Mouse (Mus musculus) cerebellum, postnatal 10 days (tissue): Measurements from ENCODE around the gene Spata13.

Experiments used
- DNase-seq, 2 experiments: peaks; one replicate each; pipeline ENCODE4 v3.0.0; 2021; ENCODE audit warnings: mixed read lengths in 2 of 2

Gene Spata13

GRCm38 (mm10) chr14:60753801-60754126 lies 120.0 kb downstream of the Spata13 start:
- no peak for DNase-seq

DNA sequence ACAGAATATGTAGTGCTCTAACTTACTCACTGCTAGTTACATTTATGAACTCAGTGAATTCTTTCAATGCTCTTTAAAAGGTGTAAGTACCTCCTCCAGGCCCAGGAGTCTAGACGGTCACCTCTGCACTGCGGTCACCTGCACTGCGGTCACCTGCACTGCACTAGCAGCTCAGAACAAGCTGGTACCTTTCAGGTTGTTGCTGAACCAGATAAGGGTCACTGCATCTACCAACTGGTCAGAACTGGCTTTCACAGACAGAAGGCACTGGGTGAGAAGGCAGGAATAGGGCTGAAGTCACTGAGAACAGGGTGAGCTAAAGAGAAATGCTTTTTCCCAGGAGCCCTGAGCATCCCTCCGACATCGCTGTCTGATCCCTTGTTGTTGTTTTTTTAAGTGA lies 120.9 kb downstream of the Spata13 start:
- no peak for DNase-seq

GRCm38 (mm10) chr14:60756271-60756670 lies 122.5 kb downstream of the Spata13 start:
- DNase-seq, result peak; percentile 85 to 89

GRCm38 (mm10) chr14:60757265-60757664 lies 123.5 kb downstream of the Spata13 start:
- no peak for DNase-seq

- no peak for DNase-seq
These were observed 123.9 kb downstream of the Spata13 start for GRCm38 (mm10) chr14:60757722-60758121.

DNA sequence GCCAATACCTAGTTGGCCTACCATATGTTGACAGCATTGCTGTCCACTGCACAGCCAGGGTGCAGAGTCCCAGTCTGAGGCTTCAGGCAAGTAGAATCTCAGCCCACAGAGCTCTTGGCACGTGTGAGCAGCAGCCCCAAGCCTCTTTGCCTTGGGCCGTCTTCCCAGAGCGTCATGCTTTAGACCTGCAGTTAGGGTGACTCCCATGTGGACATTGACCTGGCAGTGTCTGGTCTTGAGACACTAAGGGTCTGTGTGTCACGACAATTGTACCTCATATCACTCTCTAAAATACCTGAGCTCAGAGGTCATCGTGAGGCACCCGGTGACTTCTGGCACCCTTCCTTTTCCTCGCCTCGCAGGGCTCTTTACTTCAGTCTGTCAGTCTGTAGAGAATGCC lies 125.3 kb downstream of the Spata13 start:
- DNase-seq, result no peak

GRCm38 (mm10) chr14:60761801-60762200 lies 128.0 kb downstream of the Spata13 start:
- DNase-seq, result no peak

GRCm38 (mm10) chr14:60762754-60763153 lies 129.0 kb downstream of the Spata13 start:
- DNase-seq, result no peak

GRCm38 (mm10) chr14:60763746-60764145 lies 129.9 kb downstream of the Spata13 start:
- DNase-seq, result no peak

DNA sequence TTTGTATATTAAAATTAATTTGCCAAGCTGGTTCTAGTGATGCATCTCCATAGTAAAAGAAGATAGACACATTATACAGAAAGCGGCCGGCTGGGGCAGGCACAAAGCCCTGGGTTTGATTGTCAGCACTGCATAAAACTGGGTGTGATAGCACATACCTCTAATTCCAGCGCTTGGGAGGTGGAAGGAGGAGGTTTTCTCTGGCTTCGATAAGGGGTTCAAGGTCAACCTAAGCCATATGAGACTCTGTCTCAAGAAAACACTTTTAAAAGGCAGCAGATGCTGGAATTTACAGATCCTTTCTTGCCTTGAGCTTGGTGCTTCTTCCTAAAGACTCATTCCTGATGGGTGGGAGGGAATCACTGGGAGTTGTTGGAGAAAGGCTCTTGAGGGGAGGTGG lies 130.7 kb downstream of the Spata13 start:
- no peak for DNase-seq

- DNase-seq, result no peak
These were observed 131.2 kb downstream of the Spata13 start for GRCm38 (mm10) chr14:60765025-60765424.

GRCm38 (mm10) chr14:60767884-60768283 lies 134.1 kb downstream of the Spata13 start, which contains the start of gene C1qtnf9:
Gene C1qtnf9, plus strand, starts transcription at chr14:60768134.
- DNase-seq, result no peak

GRCm38 (mm10) chr14:60769340-60769739 lies 135.5 kb downstream of the Spata13 start:
- peak in 1 of 2 experiments; percentile 46 for DNase-seq

- peak in 1 of 2 experiments; percentile 38 for DNase-seq
These were observed 136.8 kb downstream of the Spata13 start for GRCm38 (mm10) chr14:60770594-60770993.

DNA sequence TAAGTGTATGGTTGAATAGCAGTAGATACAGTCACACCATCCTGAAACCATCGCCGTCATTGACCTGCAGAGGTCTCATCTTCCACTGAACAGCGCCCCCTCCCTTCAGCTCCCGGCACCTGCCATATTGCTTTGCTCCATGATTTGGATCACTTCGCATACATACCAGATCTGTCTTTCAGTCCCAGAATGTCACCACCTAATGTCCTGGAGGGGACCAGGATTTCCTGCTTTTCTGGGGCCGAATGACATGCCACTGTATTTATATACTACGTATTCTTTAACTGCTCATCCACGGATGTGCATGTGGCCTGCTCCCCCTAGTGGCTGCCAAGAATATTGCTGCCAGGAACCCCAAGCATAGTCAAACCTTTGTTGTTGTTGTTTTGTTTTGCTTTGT lies 137.3 kb downstream of the Spata13 start:
- peak; percentile 91 to 95 for DNase-seq

DNA sequence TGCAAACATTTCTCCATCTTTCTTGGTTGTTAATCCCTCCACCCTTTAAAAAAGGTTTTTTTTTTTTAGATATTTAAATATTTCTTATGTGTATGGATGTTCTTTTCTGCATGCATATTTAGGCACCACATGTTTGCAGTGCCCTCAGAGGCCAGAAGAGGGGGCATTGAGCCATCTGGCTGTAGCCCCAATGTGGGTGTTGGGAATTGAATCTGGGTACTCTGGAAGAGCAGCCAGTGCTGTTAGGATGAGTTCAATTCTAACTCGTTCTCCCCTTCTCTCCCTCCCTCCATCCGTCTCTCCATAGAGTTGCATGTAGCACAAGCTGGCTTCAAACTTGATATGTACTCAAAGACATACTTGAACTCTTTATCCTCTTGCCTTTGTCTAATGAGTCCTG lies 139.7 kb downstream of the Spata13 start:
- peak in 1 of 2 experiments; percentile 33 for DNase-seq

DNA sequence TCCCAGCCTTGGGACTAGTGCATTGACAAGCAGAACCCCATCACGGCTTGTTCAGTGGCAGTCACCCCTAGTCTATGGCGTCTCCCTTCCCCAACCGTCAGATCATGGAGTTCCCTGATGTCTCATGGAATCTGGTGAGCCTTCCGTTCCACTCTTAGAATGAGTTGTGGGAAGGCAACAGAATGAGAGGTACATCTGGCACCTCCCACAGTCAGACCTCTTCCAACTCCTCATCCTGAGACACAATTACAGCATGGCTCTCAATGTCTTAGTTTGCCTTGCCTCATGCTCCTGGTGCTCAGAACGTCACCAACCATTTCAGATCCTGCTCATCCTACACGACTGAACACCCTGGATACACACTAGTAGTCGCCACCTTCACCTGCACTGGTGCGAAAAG lies 142.7 kb downstream of the Spata13 start:
- no peak for DNase-seq

GRCm38 (mm10) chr14:60777485-60777919 lies 143.7 kb downstream of the Spata13 start:
- no peak for DNase-seq

GRCm38 (mm10) chr14:60779198-60779597 lies 145.4 kb downstream of the Spata13 start:
- no peak for DNase-seq

DNA sequence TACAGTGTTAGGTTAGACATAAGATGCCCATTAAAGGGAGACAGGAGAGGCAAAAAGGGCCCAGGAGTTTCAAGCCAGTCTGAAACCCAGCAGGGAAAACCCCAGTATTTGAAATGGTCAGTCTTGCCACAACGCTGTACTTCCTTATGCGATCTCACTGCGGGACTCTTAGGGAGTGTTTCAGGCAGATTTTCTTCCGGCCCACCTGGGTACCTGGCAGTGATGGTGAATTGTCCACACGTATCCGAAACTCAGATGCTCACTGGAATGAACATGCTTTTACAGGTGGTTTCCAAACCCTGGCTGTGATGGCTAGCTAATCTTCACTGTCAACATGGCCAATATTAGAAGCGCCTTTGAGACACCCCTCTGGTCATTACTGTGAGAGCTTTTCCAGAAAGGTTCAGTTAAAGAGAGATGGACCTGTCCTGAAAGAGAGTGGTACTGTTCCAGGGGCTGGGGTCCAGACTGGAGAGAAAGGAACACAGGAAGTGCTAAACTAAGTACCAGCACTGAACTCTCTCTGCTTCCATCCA lies 148.4 kb downstream of the Spata13 start:
- DNase-seq, result no peak

DNA sequence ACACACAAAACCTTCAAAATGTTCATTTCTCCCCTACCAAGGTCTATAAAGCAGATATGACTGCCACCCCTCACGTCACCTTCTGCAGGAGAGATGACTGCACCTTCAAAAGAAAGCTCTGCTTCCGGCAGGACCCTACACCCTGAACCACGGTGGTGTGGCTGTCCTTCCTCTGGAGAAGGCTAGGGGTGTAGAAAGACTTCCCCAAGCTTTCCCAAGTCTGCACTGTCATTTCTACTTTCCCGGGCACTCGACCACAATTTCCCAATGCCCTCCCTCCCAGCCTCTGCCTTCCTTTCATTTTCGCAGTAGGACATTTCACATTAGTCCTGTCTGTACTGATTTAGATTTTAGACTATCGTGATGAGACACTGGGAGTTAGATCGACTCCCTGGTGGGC lies 149.4 kb downstream of the Spata13 start:
- DNase-seq, result no peak

DNA sequence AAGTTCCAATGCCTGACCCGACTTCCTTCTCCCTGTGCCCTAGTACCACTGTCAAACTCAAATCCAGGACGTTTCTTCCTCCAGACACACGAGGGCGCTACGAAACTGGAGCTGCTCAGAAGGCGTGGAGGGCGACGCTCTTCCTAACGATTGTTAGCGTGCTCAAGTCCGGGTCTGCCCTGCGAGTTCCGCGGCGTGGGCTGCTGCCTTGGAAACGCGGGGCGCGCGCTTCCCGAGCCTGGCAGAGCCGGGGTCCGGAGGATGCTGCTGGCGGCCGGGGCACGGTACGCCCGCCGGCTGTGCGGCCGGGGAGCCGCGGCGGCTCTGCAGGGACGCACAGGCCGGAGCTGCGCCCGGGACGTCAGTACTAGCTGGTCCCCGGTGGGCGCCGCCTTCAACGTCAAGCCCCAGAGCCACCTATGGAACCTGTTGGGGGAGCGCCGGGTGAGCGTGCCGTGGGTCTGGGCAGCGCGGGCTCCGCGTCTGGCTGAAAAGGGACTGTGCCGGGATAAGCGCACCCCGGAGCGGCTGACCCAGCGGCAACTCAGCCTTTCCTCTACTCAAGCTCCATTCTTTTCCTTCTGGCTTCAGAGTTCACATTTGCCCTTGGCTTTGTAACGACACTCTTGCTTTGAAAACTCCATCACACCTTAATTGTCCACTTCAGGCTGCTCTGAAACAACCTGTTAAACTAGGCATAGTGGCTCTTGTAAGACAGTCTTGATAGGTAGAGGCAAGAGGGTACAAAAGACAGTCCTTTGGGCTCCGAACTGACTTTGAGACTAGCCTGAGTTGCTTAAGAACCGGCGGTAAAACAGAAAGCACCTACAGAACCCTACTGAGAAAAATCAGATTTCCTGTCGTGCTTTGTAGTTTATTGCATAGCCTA lies 150.9 kb downstream of the Spata13 start, which contains the start of gene Mipep:
Mipep (plus strand) TSS at position 147 of the 889 bp plus-strand sequence.
- DNase-seq, result peak; percentile 88 to 91

DNA sequence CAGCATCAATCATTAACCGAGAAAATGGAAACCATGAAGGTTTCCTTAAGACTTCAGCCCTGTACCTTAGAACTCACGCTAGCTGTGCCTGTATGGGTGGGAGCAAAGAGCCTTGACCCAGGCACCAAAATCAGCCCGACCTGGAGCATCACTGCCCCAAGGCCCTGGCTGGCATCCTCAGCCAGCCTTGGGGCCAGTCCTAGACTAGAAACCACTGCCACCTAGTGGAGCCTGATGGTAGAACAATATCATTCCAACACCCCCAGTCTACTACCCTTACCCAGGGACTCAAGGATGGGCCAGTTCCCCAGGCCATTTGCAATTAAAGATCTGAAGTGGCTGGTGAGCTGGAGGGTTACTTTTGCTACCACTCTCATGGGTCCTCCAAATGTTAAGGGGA lies 156.3 kb downstream of the Spata13 start:
- peak; percentile 85 to 90 for DNase-seq

DNA sequence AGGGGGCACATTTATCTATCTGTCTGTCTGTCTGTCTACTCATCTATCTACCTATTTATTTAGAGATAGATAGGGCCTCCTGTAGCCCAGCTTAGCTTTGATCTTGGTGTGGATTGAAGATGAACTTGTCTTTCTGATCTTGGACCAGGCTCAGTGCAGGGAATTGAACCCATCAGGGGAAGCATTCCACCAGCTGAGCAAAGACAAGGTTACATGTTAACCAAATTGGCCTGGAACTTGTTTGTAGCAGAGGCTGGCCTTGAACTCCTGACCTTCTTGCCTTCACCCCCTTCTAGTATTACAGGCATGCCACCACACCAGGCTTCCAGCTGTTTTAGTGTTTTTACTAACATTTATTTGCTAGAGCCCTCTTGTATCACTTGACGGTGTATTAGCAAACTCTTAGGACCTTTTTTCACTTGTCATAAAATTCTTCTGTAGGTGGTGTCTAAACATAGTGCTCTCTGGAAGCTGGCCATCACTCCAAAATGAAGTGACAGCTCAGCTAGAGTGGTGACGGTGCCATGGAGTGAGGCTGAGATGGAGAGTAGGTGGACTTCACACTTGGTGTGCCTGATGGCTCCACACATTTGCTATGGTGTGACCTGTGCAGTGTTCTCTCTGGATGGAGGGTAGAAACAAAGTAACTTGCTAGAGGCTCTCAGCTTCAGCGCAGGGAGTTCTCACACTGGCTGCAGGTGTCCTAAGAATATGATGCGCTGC lies 163.0 kb downstream of the Spata13 start:
- no peak for DNase-seq
